Mouse (Mus musculus) cortical plate, adult 2 months (tissue): ENCODE results near the gene Phf21b.

Experiments
- CTCF ChIP-seq: fragments of 200-500 bp; IDR thresholded peaks from 2 replicates; pipeline ENCODE4 v1.5.1; 2011; ENCODE audit warnings: mild to moderate bottlenecking, control low read depth, low read length; ENCODE audit not compliant: insufficient read depth; ENCODE audit errors: extremely low read depth
- POLR2A ChIP-seq: fragments of 200-500 bp; IDR thresholded peaks from 2 replicates; pipeline ENCODE4 v1.6.1; 2011; ENCODE audit warnings: mild to moderate bottlenecking, low read length, control low read depth; ENCODE audit not compliant: insufficient read depth; ENCODE audit errors: extremely low read depth

DNA sequence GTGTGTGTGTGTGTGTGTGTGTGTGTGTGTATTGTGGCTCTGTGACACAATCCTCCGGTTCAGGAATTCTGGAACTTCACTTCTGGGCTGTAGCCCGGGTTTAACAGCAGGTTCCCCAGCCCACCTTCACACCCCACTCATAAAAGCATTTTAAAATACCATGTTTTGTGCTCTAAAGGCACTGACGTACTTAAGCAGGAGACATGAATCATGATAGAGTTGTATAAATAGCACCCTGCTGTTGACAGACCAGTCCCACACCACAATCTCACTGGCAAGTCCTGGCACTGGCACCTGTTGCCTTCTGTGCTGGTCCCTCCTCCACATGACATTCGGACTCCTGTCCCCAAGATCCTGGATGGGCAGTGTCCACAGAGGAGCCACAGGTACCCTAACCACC is 18.0 kb upstream of the Phf21b start:
- TF ChIP-seq POLR2A (no peak), CTCF (no peak)
